Mouse (Mus musculus) neural tube, embryonic 13.5 days (tissue): Measurements from ENCODE around the gene Zfand3. TPM values are rescaled to one million over a fixed set of nuclear protein-coding genes. Genes with fewer than 3 reads are reported as not detected.

Source experiments
- ATAC-seq: fragments of 200-750 bp; cut with Nextera tagmentation; 2 replicates; pipeline ENCODE4 v1.8.0; 2017; ENCODE audit warnings: low read depth, mild to moderate bottlenecking, moderate TSS enrichment, moderate library complexity
- H3K27ac ChIP-seq: fragments of 300-500 bp; sonication (generic); replicated peaks from 2 replicates; pipeline ENCODE4 v1.5.1; 2015; ENCODE audit warnings: moderate library complexity, mild to moderate bottlenecking, inconsistent platforms
- H3K27me3 ChIP-seq: fragments of 300-500 bp; sonication (generic); 2 replicates; pipeline ENCODE4 v1.6.1; 2015; ENCODE audit warnings: mild to moderate bottlenecking, inconsistent platforms
- H3K36me3 ChIP-seq: fragments of 300-500 bp; sonication (generic); 2 replicates; pipeline ENCODE4 v1.6.1; 2015; ENCODE audit warnings: mild to moderate bottlenecking, inconsistent platforms
- H3K4me1 ChIP-seq: fragments of 300-500 bp; sonication (generic); replicated peaks from 2 replicates; pipeline ENCODE4 v1.6.1; 2015; ENCODE audit warnings: inconsistent platforms
- H3K4me2 ChIP-seq: fragments of 300-500 bp; sonication (generic); 2 replicates; pipeline ENCODE4 v1.6.1; 2015; ENCODE audit warnings: inconsistent platforms, mild to moderate bottlenecking, moderate library complexity
- H3K4me3 ChIP-seq: fragments of 300-500 bp; sonication (generic); 2 replicates; pipeline ENCODE4 v1.5.1; 2015; ENCODE audit warnings: mild to moderate bottlenecking, inconsistent platforms
- H3K9ac ChIP-seq: fragments of 300-500 bp; sonication (generic); 2 replicates; pipeline ENCODE4 v1.6.1; 2015; ENCODE audit warnings: moderate library complexity, mild to moderate bottlenecking, inconsistent platforms
- H3K9me3 ChIP-seq: fragments of 300-500 bp; sonication (generic); 2 replicates; pipeline ENCODE4 v1.6.1; 2016; ENCODE audit warnings: inconsistent platforms
- whole genome bisulfite sequencing: fragments of 180-500 bp; shearing (Covaris S2); methylation state at CpG from one replicate; pipeline ENCODE4 v1.1.7; 2015; 5-methylcytosine and 5-hydroxymethylcytosine counted together
- polyA plus RNA-seq: library from polyadenylated mRNA; unstranded; fragments of >200 nt; fragmentation: Nextera tagmentation; extraction: Ambion mirVana; gene quantifications from 2 replicates; pipeline ENCODE4 v1.2.1, GENCODE M21; 2015

Gene Zfand3
- polyA plus RNA-seq: 79.3 TPM in 2 replicates

- H3K27ac ChIP-seq: peak within 1 kb of the TSS; percentile 100
- under 1% methylated on average over 63 of the region's 93 CpGs for WGBS
- H3K4me2 ChIP-seq: peak within 1 kb of the TSS; percentile 86
- peak; percentile 94 for ATAC-seq
- no peaks in the 10 kb centered on the region for H3K27me3 ChIP-seq
- H3K9me3 ChIP-seq: no peaks in the 10 kb centered on the region
- peak within 1 kb of the TSS; percentile 94 for H3K4me3 ChIP-seq
- peak within 1 kb of the TSS; percentile 99 for H3K9ac ChIP-seq
- peaks cover 43% of the 10 kb centered on the region for H3K4me1 ChIP-seq
- H3K36me3 ChIP-seq: no peaks in the 10 kb centered on the region
These were observed at the start of gene Zfand3 for GRCm38 (mm10) chr17:30004203-30005102. TSS of gene Zfand3 (plus strand) at chr17:30004733.

GRCm38 (mm10) chr17:29955880-29956279 lies 48.7 kb upstream of the Zfand3 start:
- Histone ChIP-seq H3K9ac (no peak overlapping the region), H3K9me3 (0 out of 2 replicates have a peak, but pooled peaks cover 8% of the 10 kb centered on the region), H3K27ac (no peak overlapping the region), H3K27me3 (no peaks in the 10 kb centered on the region), H3K36me3 (no peaks in the 10 kb centered on the region), H3K4me2 (no peak overlapping the region), H3K4me1 (peaks cover 3% of the 10 kb centered on the region; the same call in 1 of the 2 replicates), H3K4me3 (no peak overlapping the region)
- no peak for ATAC-seq
- WGBS: 78% methylated on average over 8 of the region's 8 CpGs

- WGBS: 1% methylated on average over 11 of the region's 11 CpGs
- Histone ChIP-seq H3K36me3 (no peaks in the 10 kb centered on the region), H3K9ac (peak overlapping the region; percentile 31; the same call in 1 of the 2 replicates), H3K27ac (no peak overlapping the region), H3K4me2 (peak overlapping the region; percentile 35), H3K4me3 (no peak overlapping the region), H3K9me3 (0 out of 2 replicates have a peak, but pooled peaks cover 8% of the 10 kb centered on the region), H3K4me1 (peaks cover 34% of the 10 kb centered on the region), H3K27me3 (peaks cover 6% of the 10 kb centered on the region; the same call in 1 of the 2 replicates)
- ATAC-seq: peak; percentile 33; the same call in 1 of the 2 replicates
These were observed 40.7 kb upstream of the Zfand3 start for GRCm38 (mm10) chr17:29963730-29964259.

GRCm38 (mm10) chr17:29965506-29965905 lies 39.0 kb upstream of the Zfand3 start:
- Histone ChIP-seq H3K9ac (peak overlapping the region; percentile 31; the same call in 1 of the 2 replicates), H3K36me3 (no peaks in the 10 kb centered on the region), H3K4me2 (peak overlapping the region; percentile 35), H3K4me1 (peaks cover 44% of the 10 kb centered on the region), H3K27me3 (peaks cover 6% of the 10 kb centered on the region; the same call in 1 of the 2 replicates), H3K27ac (peak overlapping the region; percentile 33; the same call in 1 of the 2 replicates), H3K9me3 (no peaks in the 10 kb centered on the region), H3K4me3 (no peak overlapping the region)
- ATAC-seq: no peak
- WGBS: 2% methylated on average over 5 of the region's 5 CpGs

- Histone ChIP-seq H3K9me3 (no peaks in the 10 kb centered on the region), H3K4me2 (no peak within 1 kb of the TSS), H3K27me3 (no peaks in the 10 kb centered on the region), H3K9ac (0 out of 2 replicates have a peak within 1 kb of the TSS, but pooled peaks have one; percentile 8), H3K4me1 (peaks cover 29% of the 10 kb centered on the region), H3K4me3 (no peak within 1 kb of the TSS), H3K36me3 (no peaks in the 10 kb centered on the region), H3K27ac (no peak within 1 kb of the TSS; the same call in 1 of the 2 replicates)
- ATAC-seq: no peak
- 57% methylated on average over 7 of the region's 7 CpGs for WGBS
These were observed 34.4 kb upstream of the Zfand3 start, which contains the start of gene Mdga1 for GRCm38 (mm10) chr17:29970037-29970555. TSS of gene Mdga1 (minus strand) at chr17:29970087.

- H3K9me3 ChIP-seq: no peaks in the 10 kb centered on the region
- 45% methylated on average over 15 of the region's 15 CpGs for WGBS
- H3K4me2 ChIP-seq: no peak overlapping the region
- H3K4me3 ChIP-seq: no peak overlapping the region
- ATAC-seq: no peak
- H3K27me3 ChIP-seq: no peaks in the 10 kb centered on the region
- H3K36me3 ChIP-seq: no peaks in the 10 kb centered on the region
- peaks cover 20% of the 10 kb centered on the region for H3K4me1 ChIP-seq
- no peak overlapping the region for H3K9ac ChIP-seq
- H3K27ac ChIP-seq: no peak overlapping the region
These were observed 32.6 kb upstream of the Zfand3 start for GRCm38 (mm10) chr17:29971761-29972432.

- H3K9me3 ChIP-seq: no peaks in the 10 kb centered on the region
- H3K4me3 ChIP-seq: no peak overlapping the region
- H3K27me3 ChIP-seq: no peaks in the 10 kb centered on the region
- ATAC-seq: no peak
- H3K27ac ChIP-seq: no peak overlapping the region
- no peaks in the 10 kb centered on the region for H3K36me3 ChIP-seq
- no peak overlapping the region for H3K9ac ChIP-seq
- H3K4me2 ChIP-seq: no peak overlapping the region
- peaks cover 20% of the 10 kb centered on the region for H3K4me1 ChIP-seq
- 90% methylated on average over 7 of the region's 7 CpGs for WGBS
These were observed 31.3 kb upstream of the Zfand3 start for GRCm38 (mm10) chr17:29973226-29973625.

- peak; percentile 87 for ATAC-seq
- H3K4me3 ChIP-seq: no peak overlapping the region
- H3K27me3 ChIP-seq: no peaks in the 10 kb centered on the region
- peaks cover 9% of the 10 kb centered on the region for H3K4me1 ChIP-seq
- H3K4me2 ChIP-seq: no peak overlapping the region
- 3% methylated on average over 8 of the region's 8 CpGs for WGBS
- H3K27ac ChIP-seq: no peak overlapping the region
- H3K36me3 ChIP-seq: no peaks in the 10 kb centered on the region
- no peak overlapping the region for H3K9ac ChIP-seq
- no peaks in the 10 kb centered on the region for H3K9me3 ChIP-seq
These were observed 28.8 kb upstream of the Zfand3 start for GRCm38 (mm10) chr17:29975731-29976130.

GRCm38 (mm10) chr17:29979020-29979419 lies 25.5 kb upstream of the Zfand3 start:
- Histone ChIP-seq H3K4me1 (0 out of 2 replicates have a peak, but pooled peaks cover 4% of the 10 kb centered on the region), H3K4me3 (no peak overlapping the region), H3K36me3 (no peaks in the 10 kb centered on the region), H3K27ac (no peak overlapping the region), H3K27me3 (no peaks in the 10 kb centered on the region), H3K9me3 (no peaks in the 10 kb centered on the region), H3K4me2 (no peak overlapping the region), H3K9ac (no peak overlapping the region)
- 50% methylated on average over 4 of the region's 4 CpGs for WGBS
- ATAC-seq: no peak

- no peak for ATAC-seq
- 0 out of 2 replicates have a peak, but pooled peaks cover 4% of the 10 kb centered on the region for H3K4me1 ChIP-seq
- H3K4me2 ChIP-seq: no peak overlapping the region
- no peaks in the 10 kb centered on the region for H3K27me3 ChIP-seq
- H3K9me3 ChIP-seq: no peaks in the 10 kb centered on the region
- 77% methylated on average over 7 of the region's 7 CpGs for WGBS
- no peaks in the 10 kb centered on the region for H3K36me3 ChIP-seq
- no peak overlapping the region for H3K27ac ChIP-seq
- no peak overlapping the region for H3K4me3 ChIP-seq
- H3K9ac ChIP-seq: no peak overlapping the region
These were observed 24.7 kb upstream of the Zfand3 start for GRCm38 (mm10) chr17:29979841-29980240.

GRCm38 (mm10) chr17:29981568-29981967 lies 23.0 kb upstream of the Zfand3 start:
- 74% methylated on average over 8 of the region's 8 CpGs for WGBS
- Histone ChIP-seq H3K27me3 (no peaks in the 10 kb centered on the region), H3K4me2 (no peak overlapping the region), H3K9me3 (no peaks in the 10 kb centered on the region), H3K4me3 (no peak overlapping the region), H3K27ac (no peak overlapping the region), H3K4me1 (no peaks in the 10 kb centered on the region), H3K36me3 (no peaks in the 10 kb centered on the region), H3K9ac (no peak overlapping the region)
- ATAC-seq: no peak
